Mouse (Mus musculus): Measurements from ENCODE around the gene Hspb11. TPM values are rescaled to one million over a fixed set of nuclear protein-coding genes. Genes with fewer than 3 reads are reported as not detected.

The Hspb11 gene
- total and polyA plus RNA-seq, 2 experiments from 2014 or later = 12.2 to 36.4 TPM

DNA sequence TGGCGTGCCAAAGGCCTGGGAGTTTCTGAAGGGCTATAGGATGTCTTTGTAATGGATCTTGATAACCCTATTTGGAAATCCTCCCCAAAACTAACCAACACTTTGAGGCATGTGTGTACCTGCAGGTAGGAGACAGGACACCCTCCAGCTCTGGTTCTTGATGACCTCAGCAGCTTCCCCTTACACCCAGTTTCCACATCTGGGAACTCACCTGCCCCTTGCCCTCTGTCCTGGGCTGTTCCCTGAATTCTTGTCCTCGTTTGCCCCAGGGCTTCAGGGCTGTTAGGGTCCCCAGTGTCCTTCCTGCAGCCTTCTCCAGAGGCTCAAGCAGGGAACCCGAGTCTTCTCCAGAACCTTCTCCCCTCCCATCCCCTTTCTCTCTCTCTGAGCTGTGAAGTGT, 50.1 kb downstream of the Hspb11 start:
- WGBS = 66% methylated on average over 3 of the region's 3 CpGs

DNA sequence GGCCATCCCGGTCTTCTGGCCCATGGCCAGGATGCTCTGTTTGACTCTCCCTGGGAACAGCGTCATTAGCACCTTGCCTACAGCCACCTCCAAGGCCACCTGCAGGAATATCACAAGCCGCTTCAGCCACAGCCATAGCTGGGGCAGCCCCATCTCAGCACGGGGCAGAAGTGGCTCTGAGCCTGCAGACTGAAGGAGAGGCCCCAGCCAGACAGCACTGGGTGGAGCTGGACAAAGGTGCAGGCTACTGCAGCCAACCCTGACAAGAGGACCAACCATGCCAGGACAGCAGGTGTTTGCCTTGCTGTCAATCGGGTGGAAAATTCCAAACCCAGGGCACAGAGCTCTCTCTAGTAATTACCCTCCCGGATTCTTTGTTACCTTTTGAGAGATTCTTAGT, 53.6 kb downstream of the Hspb11 start, which contains the start of gene Dio1:
Gene Dio1 (minus strand): TSS at position 204 of the 400 bp plus-strand sequence.
- H3K36me3 ChIP-seq (ENCODE audit: insufficient read depth, low read length) = no peaks in the 10 kb centered on the region
- no peak for ATAC-seq
- H3K27ac ChIP-seq = no peak within 1 kb of the TSS
- 45% methylated on average over 6 of the region's 6 CpGs for WGBS
- H3K4me1 ChIP-seq (ENCODE audit: insufficient read depth, low read length) = no peaks in the 10 kb centered on the region
- no peak within 1 kb of the TSS for H3K4me3 ChIP-seq (ENCODE audit: low read length)
- no peak within 1 kb of the TSS for H3K4me2 ChIP-seq (ENCODE audit: low read depth, low read length)
- DNase-seq (ENCODE audit: low spot score) = no peak
- no peak within 1 kb of the TSS for H3K9ac ChIP-seq (replicated peaks; ENCODE audit: low read length)
- no peaks in the 10 kb centered on the region for H3K27me3 ChIP-seq (ENCODE audit: insufficient read depth, low read length)
- no peaks in the 10 kb centered on the region for H3K9me3 ChIP-seq (ENCODE audit: low read length)
- no peak for TF ChIP-seq CTCF (IDR thresholded peaks at IDR 0.05; ENCODE audit: low read depth)

More for the DNA sequence above, 50.1 kb downstream of the Hspb11 start:
- H3K27ac ChIP-seq = no peak overlapping the region
- H3K4me3 ChIP-seq (ENCODE audit: low read length) = no peak overlapping the region
- TF ChIP-seq CTCF (IDR thresholded peaks at IDR 0.05; ENCODE audit: low read depth) = no peak
- no peak overlapping the region for H3K4me2 ChIP-seq (ENCODE audit: low read depth, low read length)
- no peaks in the 10 kb centered on the region for H3K36me3 ChIP-seq (ENCODE audit: insufficient read depth, low read length)
- ATAC-seq (no peak), DNase-seq (ENCODE audit: low spot score) (no peak)
- no peak overlapping the region for H3K9ac ChIP-seq (replicated peaks; ENCODE audit: low read length)
- H3K4me1 ChIP-seq (ENCODE audit: insufficient read depth, low read length) = no peaks in the 10 kb centered on the region
- H3K9me3 ChIP-seq (ENCODE audit: low read length) = no peaks in the 10 kb centered on the region
- H3K27me3 ChIP-seq (ENCODE audit: insufficient read depth, low read length) = no peaks in the 10 kb centered on the region

- Histone ChIP-seq H3K36me3 (ENCODE audit: insufficient read depth, low read length) (no peaks in the 10 kb centered on the region; the same call in 1 of the 2 replicates), H3K4me3 (ENCODE audit: low read length) (peak within 1 kb of the TSS; percentile 47), H3K9ac (replicated peaks; ENCODE audit: low read length) (peak within 1 kb of the TSS; percentile 58), H3K27me3 (ENCODE audit: insufficient read depth, low read length) (no peaks in the 10 kb centered on the region), H3K4me2 (ENCODE audit: low read depth, low read length) (peak within 1 kb of the TSS; percentile 73), H3K4me1 (ENCODE audit: insufficient read depth, low read length) (0 out of 2 replicates have a peak, but pooled peaks cover 4% of the 10 kb centered on the region), H3K27ac (peak within 1 kb of the TSS; percentile 54; the same call in 1 of the 2 replicates), H3K9me3 (ENCODE audit: low read length) (no peaks in the 10 kb centered on the region)
- ATAC-seq (peak; percentile 95), DNase-seq (ENCODE audit: low spot score) (peak; percentile 95)
- peak; percentile 25; the same call in 1 of the 2 replicates for TF ChIP-seq CTCF (IDR thresholded peaks at IDR 0.05; ENCODE audit: low read depth)
- WGBS = 1% methylated on average over 29 of the region's 29 CpGs
Observed at GRCm38 (mm10) chr4:107313690-107314478, 60.5 kb downstream of the Hspb11 start, which contains the start of gene Yipf1. Gene Yipf1, plus strand, starts transcription at chr4:107314363.

DNA sequence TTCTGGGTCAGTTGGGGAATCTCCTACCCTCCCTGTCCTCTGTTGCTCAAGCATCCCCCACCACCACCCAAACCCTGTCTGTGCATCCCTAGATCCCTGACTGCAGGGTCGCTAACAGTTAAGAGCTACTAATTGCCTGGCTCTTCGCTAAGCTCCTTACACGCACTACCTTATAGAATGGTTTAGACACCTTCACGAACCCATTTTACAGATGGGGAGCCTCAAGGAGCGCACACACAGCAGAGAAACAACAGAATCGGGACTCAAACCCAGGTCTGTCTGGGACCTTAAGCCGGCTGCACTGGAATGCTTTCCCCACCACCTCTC, 61.0 kb downstream of the Hspb11 start:
- DNase-seq (ENCODE audit: low spot score) = no peak
- Histone ChIP-seq H3K9ac (replicated peaks; ENCODE audit: low read length) (peak overlapping the region; percentile 58), H3K27me3 (ENCODE audit: insufficient read depth, low read length) (no peaks in the 10 kb centered on the region), H3K9me3 (ENCODE audit: low read length) (no peaks in the 10 kb centered on the region), H3K36me3 (ENCODE audit: insufficient read depth, low read length) (no peaks in the 10 kb centered on the region; the same call in 1 of the 2 replicates), H3K27ac (no peak overlapping the region), H3K4me1 (ENCODE audit: insufficient read depth, low read length) (0 out of 2 replicates have a peak, but pooled peaks cover 4% of the 10 kb centered on the region), H3K4me3 (ENCODE audit: low read length) (peak overlapping the region; percentile 47), H3K4me2 (ENCODE audit: low read depth, low read length) (peak overlapping the region; percentile 73)
- no peak for ATAC-seq
- no peak for TF ChIP-seq CTCF (IDR thresholded peaks at IDR 0.05; ENCODE audit: low read depth)
- 10% methylated on average over 7 of the region's 7 CpGs for WGBS

GRCm38 (mm10) chr4:107318646-107319045, 65.3 kb downstream of the Hspb11 start:
- Histone ChIP-seq H3K9me3 (ENCODE audit: low read length) (no peaks in the 10 kb centered on the region), H3K4me1 (ENCODE audit: insufficient read depth, low read length) (0 out of 2 replicates have a peak, but pooled peaks cover 4% of the 10 kb centered on the region), H3K36me3 (ENCODE audit: insufficient read depth, low read length) (peaks cover 13% of the 10 kb centered on the region), H3K4me3 (ENCODE audit: low read length) (no peak overlapping the region), H3K27ac (no peak overlapping the region), H3K4me2 (ENCODE audit: low read depth, low read length) (no peak overlapping the region), H3K9ac (replicated peaks; ENCODE audit: low read length) (no peak overlapping the region), H3K27me3 (ENCODE audit: insufficient read depth, low read length) (no peaks in the 10 kb centered on the region)
- TF ChIP-seq CTCF (IDR thresholded peaks at IDR 0.05; ENCODE audit: low read depth) = no peak
- ATAC-seq (no peak), DNase-seq (ENCODE audit: low spot score) (no peak)
- 80% methylated on average over 8 of the region's 8 CpGs for WGBS

DNA sequence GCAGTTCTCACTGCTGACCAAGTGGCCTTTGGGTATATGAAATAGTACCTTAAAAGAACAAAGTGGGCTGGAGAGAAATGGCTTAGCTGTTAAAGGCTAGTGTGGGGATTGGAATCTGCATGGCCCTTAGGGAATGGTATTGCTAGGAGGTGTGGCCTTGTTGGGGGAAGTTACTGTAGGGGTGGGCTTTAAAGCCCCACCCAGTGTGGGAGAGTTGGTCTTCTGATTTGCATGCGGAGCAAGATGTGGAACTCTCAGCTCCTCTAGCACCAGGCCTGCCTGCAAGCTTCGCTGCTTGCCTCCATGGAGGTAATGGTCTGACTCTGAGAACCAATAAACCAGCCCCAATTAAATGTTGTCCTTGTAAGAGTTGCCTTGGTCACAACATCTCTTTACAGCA, 67.6 kb downstream of the Hspb11 start:
- DNase-seq (ENCODE audit: low spot score) = no peak
- H3K27ac ChIP-seq = no peak overlapping the region
- 75% methylated on average over 2 of the region's 2 CpGs for WGBS

GRCm38 (mm10) chr4:107323113-107323512, 69.7 kb downstream of the Hspb11 start:
- Histone ChIP-seq H3K9ac (replicated peaks; ENCODE audit: low read length) (no peak overlapping the region), H3K4me3 (ENCODE audit: low read length) (no peak overlapping the region), H3K4me2 (ENCODE audit: low read depth, low read length) (no peak overlapping the region), H3K27ac (no peak overlapping the region), H3K9me3 (ENCODE audit: low read length) (no peaks in the 10 kb centered on the region), H3K36me3 (ENCODE audit: insufficient read depth, low read length) (peaks cover 21% of the 10 kb centered on the region), H3K27me3 (ENCODE audit: insufficient read depth, low read length) (no peaks in the 10 kb centered on the region), H3K4me1 (ENCODE audit: insufficient read depth, low read length) (no peaks in the 10 kb centered on the region)
- 95% methylated on average over 2 of the region's 2 CpGs for WGBS
- ATAC-seq (no peak), DNase-seq (ENCODE audit: low spot score) (no peak)
- TF ChIP-seq CTCF (IDR thresholded peaks at IDR 0.05; ENCODE audit: low read depth) = no peak

More for the DNA sequence above, 67.6 kb downstream of the Hspb11 start:
- Histone ChIP-seq H3K4me2 (ENCODE audit: low read depth, low read length) (no peak overlapping the region), H3K4me1 (ENCODE audit: insufficient read depth, low read length) (no peaks in the 10 kb centered on the region), H3K4me3 (ENCODE audit: low read length) (no peak overlapping the region), H3K36me3 (ENCODE audit: insufficient read depth, low read length) (peaks cover 16% of the 10 kb centered on the region), H3K9me3 (ENCODE audit: low read length) (no peaks in the 10 kb centered on the region), H3K9ac (replicated peaks; ENCODE audit: low read length) (no peak overlapping the region), H3K27me3 (ENCODE audit: insufficient read depth, low read length) (no peaks in the 10 kb centered on the region)
- ATAC-seq = no peak
- no peak for TF ChIP-seq CTCF (IDR thresholded peaks at IDR 0.05; ENCODE audit: low read depth)

All from hindbrain, postnatal 0 days (tissue).